Mouse (Mus musculus) lung, postnatal 36 days (tissue): ENCODE measurements at regions not wholly inside any gene's neighbourhood (a gene's known extent, or its start where the extent isn't known, plus 50 kb on each side); places are given as distances from the start of the nearest gene placed in this dataset.

Source experiments
- DNase-seq: peaks from one replicate; pipeline ENCODE4 v3.0.0; 2022; ENCODE audit warnings: mixed read lengths

GRCm38 (mm10) chr10:17212551-17213309 is 510.3 kb upstream of the Cited2 start:
- peak; percentile 49 for DNase-seq

- peak; percentile 10 for DNase-seq
These were observed 509.5 kb upstream of the Cited2 start for GRCm38 (mm10) chr10:17213310-17214064.

GRCm38 (mm10) chr10:17214065-17214440 is 509.0 kb upstream of the Cited2 start:
- DNase-seq = no peak

GRCm38 (mm10) chr10:17215029-17215428 is 508.0 kb upstream of the Cited2 start:
- no peak for DNase-seq

- no peak for DNase-seq
These were observed 501.5 kb upstream of the Cited2 start for GRCm38 (mm10) chr10:17221495-17221894.

GRCm38 (mm10) chr10:17225727-17226126 is 497.3 kb upstream of the Cited2 start:
- DNase-seq = no peak

- DNase-seq = peak; percentile 80
These were observed 492.8 kb upstream of the Cited2 start for GRCm38 (mm10) chr10:17230040-17230818.

GRCm38 (mm10) chr10:17235955-17236650 is 486.9 kb upstream of the Cited2 start:
- DNase-seq = no peak

GRCm38 (mm10) chr10:17236761-17237160 is 486.3 kb upstream of the Cited2 start:
- DNase-seq = no peak

GRCm38 (mm10) chr10:17237463-17237862 is 485.6 kb upstream of the Cited2 start:
- no peak for DNase-seq

GRCm38 (mm10) chr10:17237918-17238850 is 484.8 kb upstream of the Cited2 start:
- no peak for DNase-seq

GRCm38 (mm10) chr10:17248270-17248669 is 474.7 kb upstream of the Cited2 start:
- DNase-seq = no peak

- DNase-seq = peak; percentile 8
These were observed 470.0 kb upstream of the Cited2 start for GRCm38 (mm10) chr10:17253040-17253439.

- DNase-seq = no peak
These were observed 462.9 kb upstream of the Cited2 start for GRCm38 (mm10) chr10:17260154-17260553.

GRCm38 (mm10) chr10:17260615-17261014 is 462.4 kb upstream of the Cited2 start:
- DNase-seq = no peak

GRCm38 (mm10) chr10:17261192-17261824 is 461.7 kb upstream of the Cited2 start:
- no peak for DNase-seq

- no peak for DNase-seq
These were observed 461.2 kb upstream of the Cited2 start for GRCm38 (mm10) chr10:17261825-17262205.

- DNase-seq = no peak
These were observed 450.4 kb upstream of the Cited2 start for GRCm38 (mm10) chr10:17272646-17273045.

GRCm38 (mm10) chr10:17273855-17274254 is 449.2 kb upstream of the Cited2 start:
- DNase-seq = no peak

GRCm38 (mm10) chr10:17275214-17275613 is 447.8 kb upstream of the Cited2 start:
- DNase-seq = no peak

- no peak for DNase-seq
These were observed 445.1 kb upstream of the Cited2 start for GRCm38 (mm10) chr10:17277911-17278310.
